Mouse (Mus musculus): ENCODE measurements at regions not wholly inside any gene's neighbourhood (a gene's known extent, or its start where the extent isn't known, plus 50 kb on each side); places are given as distances from the start of the nearest gene placed in this dataset.

- peak in 1 of 2 experiments; percentile 18 for DNase-seq (ENCODE audit: low spot score in 2 of 2)
Observed at GRCm38 (mm10) chr17:79414006-79414405, 59.1 kb upstream of the Cdc42ep3 start.

DNA sequence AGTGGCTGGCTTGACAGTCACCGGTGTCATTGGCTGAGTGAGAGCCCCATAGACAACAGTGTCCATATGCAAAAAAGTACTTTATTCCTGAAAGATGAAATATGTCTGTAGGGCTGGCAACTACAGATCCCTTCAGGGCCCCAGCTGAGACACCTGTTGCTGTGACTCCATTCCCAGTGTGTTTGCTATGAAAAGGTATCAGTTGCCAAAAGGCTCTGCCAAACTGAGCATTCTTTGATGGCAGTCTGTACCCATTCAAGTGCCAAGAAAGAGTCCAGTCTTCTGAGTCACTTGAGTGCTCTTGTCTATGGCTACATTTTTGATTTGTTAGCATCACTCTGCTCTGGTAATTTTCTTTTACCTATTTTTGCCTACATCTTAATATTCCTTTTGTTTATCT is 63.1 kb upstream of the Cdc42ep3 start:
- no peak for DNase-seq (ENCODE audit: low spot score in 2 of 2)

DNA sequence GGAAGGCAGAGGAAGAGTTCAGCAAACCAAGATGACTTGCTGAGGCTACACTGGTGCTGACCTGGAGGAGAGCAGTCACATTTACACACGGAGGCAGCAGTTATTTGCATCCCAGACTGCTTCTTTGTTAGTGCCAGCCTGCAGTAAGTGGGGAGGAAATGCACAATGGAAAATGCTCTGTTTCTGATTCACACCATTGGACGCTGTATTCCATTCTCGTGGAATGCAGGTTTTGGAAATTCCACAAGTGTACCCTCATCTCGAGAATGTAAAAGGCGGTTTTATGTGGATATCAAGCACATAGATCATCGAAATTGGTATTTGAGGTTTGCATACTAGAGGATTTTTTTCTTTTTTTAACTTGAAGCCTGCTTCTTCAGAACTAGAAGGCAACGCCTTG is 66.7 kb upstream of the Cdc42ep3 start:
- no peak for DNase-seq (ENCODE audit: low spot score in 2 of 2)

- DNase-seq (ENCODE audit: low spot score in 2 of 2), result no peak
Observed at GRCm38 (mm10) chr17:79439182-79439581, 84.3 kb upstream of the Cdc42ep3 start.

DNA sequence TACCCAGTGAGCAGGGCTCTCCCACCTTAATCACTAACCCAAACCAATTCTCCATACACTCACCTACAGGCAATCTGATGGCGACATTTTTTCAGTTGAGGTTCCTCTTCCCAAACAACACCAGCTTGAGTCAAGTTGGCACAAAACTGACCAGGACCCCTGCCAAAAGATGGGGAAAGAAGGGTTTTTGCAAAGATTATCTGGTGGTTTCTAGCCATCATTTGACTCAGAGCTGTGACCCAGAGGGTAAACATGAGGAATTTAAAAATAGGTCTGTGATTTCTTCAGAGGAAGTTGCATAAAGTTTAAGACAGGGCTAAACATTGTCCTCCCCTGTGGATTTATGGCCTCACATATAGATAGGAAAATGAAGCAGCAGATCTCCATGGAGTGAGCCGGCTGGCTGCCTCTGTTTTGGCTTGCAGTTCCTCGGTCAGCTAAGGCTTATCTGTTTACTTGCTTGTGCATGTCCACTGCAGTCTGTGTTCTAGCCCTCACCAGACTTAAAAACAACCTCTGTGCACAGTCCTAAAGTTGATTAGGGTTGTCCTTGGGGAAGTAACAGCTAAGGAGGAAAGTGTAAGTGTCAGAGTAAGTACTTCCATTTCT is 87.7 kb upstream of the Cdc42ep3 start:
- no peak for DNase-seq (ENCODE audit: low spot score in 2 of 2)

DNA sequence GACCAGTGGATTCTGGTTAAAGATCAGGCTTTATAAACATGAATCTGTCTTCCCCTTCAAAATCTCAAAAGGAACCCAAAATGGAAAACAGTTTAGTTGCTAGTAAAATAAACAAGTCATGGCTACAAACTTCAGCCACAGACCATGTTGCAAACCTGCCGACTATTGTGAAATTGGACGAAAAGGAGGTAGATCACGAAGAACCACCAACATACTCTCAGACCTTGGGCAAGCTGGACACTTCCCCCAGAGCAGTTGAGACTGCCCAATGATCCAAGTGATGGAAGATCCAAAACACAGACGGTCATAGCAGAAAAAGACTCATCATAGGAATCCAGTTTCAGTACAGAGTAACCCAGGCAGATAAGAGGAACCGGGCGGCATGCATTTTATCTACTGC is 92.3 kb upstream of the Cdc42ep3 start:
- DNase-seq (ENCODE audit: low spot score in 2 of 2), result no peak

- no peak for DNase-seq (ENCODE audit: low spot score in 2 of 2)
Observed at GRCm38 (mm10) chr17:79451141-79451860, 96.4 kb upstream of the Cdc42ep3 start.

- DNase-seq (ENCODE audit: low spot score in 2 of 2), result no peak
Observed at GRCm38 (mm10) chr17:79453825-79454224, 98.9 kb upstream of the Cdc42ep3 start.

- no peak for DNase-seq (ENCODE audit: low spot score in 2 of 2)
Observed at GRCm38 (mm10) chr17:79454526-79454925, 99.6 kb upstream of the Cdc42ep3 start.

GRCm38 (mm10) chr17:79455229-79455628 is 100.3 kb upstream of the Cdc42ep3 start:
- DNase-seq (ENCODE audit: low spot score in 2 of 2), result no peak

- DNase-seq (ENCODE audit: low spot score in 2 of 2), result no peak
Observed at GRCm38 (mm10) chr17:79457636-79458035, 102.7 kb upstream of the Cdc42ep3 start.

GRCm38 (mm10) chr17:79461681-79462091 is 106.8 kb upstream of the Cdc42ep3 start:
- DNase-seq (ENCODE audit: low spot score in 2 of 2), result no peak

DNA sequence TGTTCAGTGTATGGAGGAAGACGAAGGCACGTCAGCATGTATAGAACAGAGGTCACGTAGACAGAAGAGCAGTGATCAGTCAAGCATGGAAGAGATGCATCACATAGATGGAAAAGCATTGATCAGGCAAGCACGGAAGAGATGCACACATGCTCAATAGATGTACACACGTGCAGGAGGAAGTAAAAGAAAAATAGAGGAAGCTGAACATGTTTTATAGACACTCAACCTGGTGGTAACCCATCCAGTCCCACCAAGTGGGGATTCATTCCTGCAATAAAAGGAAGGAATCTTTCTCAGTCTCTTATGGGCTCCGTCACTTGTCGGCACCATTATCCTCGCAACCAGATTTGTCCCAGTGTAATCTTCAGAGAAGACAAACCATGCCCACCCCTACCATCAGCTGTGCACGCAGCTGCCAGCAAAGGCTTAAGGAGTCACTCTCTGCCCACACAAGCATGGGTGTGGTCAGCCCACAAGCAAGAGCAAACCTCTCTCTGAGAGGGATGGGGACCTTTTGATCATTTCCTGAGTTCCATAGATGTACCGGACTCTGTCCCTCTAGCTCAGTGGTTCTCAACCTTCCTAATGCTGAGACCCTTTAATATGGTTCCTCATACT is 108.3 kb upstream of the Cdc42ep3 start:
- DNase-seq (ENCODE audit: low spot score in 2 of 2), result no peak

GRCm38 (mm10) chr17:79465666-79466065 is 110.8 kb upstream of the Cdc42ep3 start:
- no peak for DNase-seq (ENCODE audit: low spot score in 2 of 2)

- DNase-seq (ENCODE audit: low spot score in 2 of 2), result no peak
Observed at GRCm38 (mm10) chr17:79471639-79472038, 116.7 kb upstream of the Cdc42ep3 start.

GRCm38 (mm10) chr17:79472106-79472995 is 117.5 kb upstream of the Cdc42ep3 start:
- no peak for DNase-seq (ENCODE audit: low spot score in 2 of 2)

DNA sequence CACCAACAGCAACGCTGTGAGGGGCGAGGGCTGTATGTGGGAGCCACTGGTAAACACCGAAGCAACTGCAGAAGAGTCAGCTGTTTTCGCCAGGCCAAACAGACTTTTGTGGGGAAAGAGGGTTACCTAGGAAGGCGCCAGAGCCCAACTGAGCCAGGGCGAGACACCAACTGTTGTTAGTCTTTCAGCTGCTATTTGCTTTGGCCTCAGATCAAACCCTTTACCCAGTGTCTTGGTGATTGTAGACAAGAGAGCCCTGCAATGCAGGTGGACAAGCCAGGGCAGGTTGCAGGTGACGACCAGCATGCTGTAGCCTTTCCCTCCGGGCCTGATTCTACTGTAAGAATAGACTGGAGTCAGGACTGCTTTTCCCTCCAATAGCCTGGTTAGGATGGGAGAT is 121.8 kb upstream of the Cdc42ep3 start:
- DNase-seq (ENCODE audit: low spot score in 2 of 2), result no peak

- no peak for DNase-seq (ENCODE audit: low spot score in 2 of 2)
Observed at GRCm38 (mm10) chr17:79481112-79481738, 126.3 kb upstream of the Cdc42ep3 start.

- DNase-seq (ENCODE audit: low spot score in 2 of 2), result no peak
Observed at GRCm38 (mm10) chr17:79481936-79482335, 127.0 kb upstream of the Cdc42ep3 start.

DNA sequence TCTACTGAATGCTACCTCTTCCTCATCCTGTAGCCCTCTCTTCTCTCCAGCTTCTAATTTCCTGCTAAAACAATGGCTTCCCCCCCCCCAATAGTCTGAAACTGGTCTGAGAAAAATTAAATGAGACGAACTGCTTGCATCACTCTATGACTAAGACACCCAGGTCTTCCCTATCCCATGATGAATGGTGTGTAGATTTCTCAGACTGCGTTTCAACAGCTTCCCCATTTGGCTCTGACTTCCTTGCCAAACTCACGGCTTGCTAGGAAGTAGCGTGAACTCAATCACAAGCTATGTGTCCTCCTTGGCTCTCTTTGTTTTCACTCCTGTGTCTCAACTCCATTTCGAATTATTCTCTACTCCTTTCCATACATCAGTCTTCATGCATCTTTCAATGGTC is 126.4 kb upstream of the Rmdn2 start:
- no peak for DNase-seq (ENCODE audit: low spot score in 2 of 2)

- DNase-seq (ENCODE audit: low spot score in 2 of 2), result no peak
Observed at GRCm38 (mm10) chr17:79489306-79489705, 122.4 kb upstream of the Rmdn2 start.

Data from layer of hippocampus, adult 8-10 months (tissue).